Mouse (Mus musculus) MEL (cell line): ENCODE results near the gene Tor4a. TPM values are rescaled to one million over a fixed set of nuclear protein-coding genes. Genes with fewer than 3 reads are reported as not detected.

Experiments
- DNase-seq: peaks from one replicate; pipeline ENCODE4 v3.0.0; 2011; ENCODE audit warnings: low read depth, low spot score
- H3K27ac ChIP-seq: 2 replicates; pipeline ENCODE4 v1.5.1; 2012; ENCODE audit warnings: low read depth, mild to moderate bottlenecking, control low read depth, low read length, moderate library complexity; ENCODE audit not compliant: control insufficient read depth
- H3K27me3 ChIP-seq, 2 experiments: fragments of 150-350 bp in 1 of 2; sonication (generic) in 1 of 2; 2 replicates each; pipeline ENCODE4 v1.6.1; 2012; ENCODE audit warnings: low read length in 2 of 2, mild to moderate bottlenecking in 2 of 2, improper control_type of control experiment in 1 of 2, moderate library complexity in 1 of 2; ENCODE audit not compliant: insufficient read depth in 2 of 2, control insufficient read depth in 1 of 2
- H3K36me3 ChIP-seq, 2 experiments: 2 replicates each; pipeline ENCODE4 v1.6.1; 2012 to 2014; ENCODE audit warnings: low read length in 2 of 2, improper control_type of control experiment in 1 of 2, inconsistent platforms in 1 of 2, mild to moderate bottlenecking in 1 of 2; ENCODE audit not compliant: insufficient read depth in 2 of 2, control insufficient read depth in 1 of 2
- H3K4me1 ChIP-seq, 2 experiments: fragments of 150-350 bp in 1 of 2; sonication (generic) in 1 of 2; 2 replicates each; pipeline ENCODE4 v1.6.1; 2012; ENCODE audit warnings: low read length in 2 of 2, improper control_type of control experiment in 1 of 2, mild to moderate bottlenecking in 1 of 2; ENCODE audit not compliant: insufficient read depth in 2 of 2, control insufficient read depth in 1 of 2
- H3K4me3 ChIP-seq, 2 experiments: fragments of 150-350 bp in 1 of 2; sonication (generic) in 1 of 2; 2 replicates each; pipeline ENCODE4 v1.5.1; 2012; ENCODE audit warnings: low read depth in 2 of 2, low read length in 2 of 2, mild to moderate bottlenecking in 2 of 2, moderate library complexity in 2 of 2, control low read depth in 1 of 2, improper control_type of control experiment in 1 of 2; ENCODE audit not compliant: control insufficient read depth in 1 of 2, insufficient read depth in 1 of 2
- H3K79me2 ChIP-seq: 2 replicates; pipeline ENCODE4 v1.6.1; 2012; ENCODE audit warnings: mild to moderate bottlenecking, low read length, moderate library complexity; ENCODE audit not compliant: control insufficient read depth, poor library complexity, insufficient read depth
- H3K9ac ChIP-seq: 2 replicates; pipeline ENCODE4 v1.6.1; 2012; ENCODE audit warnings: low read depth, mild to moderate bottlenecking, control low read depth, low read length, moderate library complexity; ENCODE audit not compliant: control insufficient read depth, poor library complexity, severe bottlenecking
- H3K9me3 ChIP-seq: fragments of 150-350 bp; sonication (generic); replicated peaks from 2 replicates; pipeline ENCODE4 v1.6.1; 2012; ENCODE audit warnings: mild to moderate bottlenecking, low read length, improper control_type of control experiment, moderate library complexity; ENCODE audit not compliant: insufficient read depth
- BHLHE40 ChIP-seq: IDR thresholded peaks from 2 replicates; pipeline ENCODE4 v1.6.1; 2012; ENCODE audit warnings: low read depth, mild to moderate bottlenecking, inconsistent platforms, low read length, improper control_type of control experiment, borderline replicate concordance
- CHD1 ChIP-seq: IDR thresholded peaks from 2 replicates; pipeline ENCODE4 v1.6.1; 2012; ENCODE audit warnings: low read depth, mild to moderate bottlenecking, inconsistent platforms, low read length, improper control_type of control experiment
- EP300 ChIP-seq, 2 experiments: IDR thresholded peaks; 2 replicates each; pipeline ENCODE4 v1.6.1; 2011; ENCODE audit warnings: improper control_type of control experiment in 2 of 2, low read length in 2 of 2, low read depth in 1 of 2, mild to moderate bottlenecking in 1 of 2
- HCFC1 ChIP-seq: IDR thresholded peaks from 2 replicates; pipeline ENCODE4 v1.6.1; 2012; ENCODE audit warnings: low read depth, mild to moderate bottlenecking, inconsistent platforms, low read length, improper control_type of control experiment, moderate library complexity
- JUND ChIP-seq: IDR thresholded peaks from 2 replicates; pipeline ENCODE4 v1.6.1; 2011; ENCODE audit warnings: low read depth, mild to moderate bottlenecking, improper control_type of control experiment, low read length
- MAFK ChIP-seq: IDR thresholded peaks from 2 replicates; pipeline ENCODE4 v1.6.1; 2011; ENCODE audit warnings: low read depth, mild to moderate bottlenecking, low read length, improper control_type of control experiment, borderline replicate concordance
- MAX ChIP-seq: IDR thresholded peaks from 2 replicates; pipeline ENCODE4 v1.6.1; 2011; ENCODE audit warnings: low read length, improper control_type of control experiment
- MXI1 ChIP-seq: IDR thresholded peaks from 2 replicates; pipeline ENCODE4 v1.6.1; 2011; ENCODE audit warnings: mild to moderate bottlenecking, low read depth, low read length, improper control_type of control experiment
- MYB ChIP-seq: IDR thresholded peaks from 2 replicates; pipeline ENCODE4 v1.6.1; 2011; ENCODE audit warnings: mild to moderate bottlenecking, low read depth, low read length, improper control_type of control experiment
- MYC ChIP-seq: IDR thresholded peaks from 2 replicates; pipeline ENCODE4 v1.6.1; 2011; ENCODE audit warnings: low read depth, mild to moderate bottlenecking, low read length, improper control_type of control experiment, moderate library complexity
- NELFE ChIP-seq: IDR thresholded peaks from 2 replicates; pipeline ENCODE4 v1.6.1; 2011; ENCODE audit warnings: low read depth, low read length, improper control_type of control experiment
- NRF1 ChIP-seq: IDR thresholded peaks from 2 replicates; pipeline ENCODE4 v1.6.1; 2014; ENCODE audit warnings: low read depth, mild to moderate bottlenecking, inconsistent platforms, low read length, improper control_type of control experiment, moderate library complexity; ENCODE audit not compliant: poor library complexity, insufficient read depth, severe bottlenecking
- POLR2A ChIP-seq, 2 experiments: IDR thresholded peaks; 2 replicates each; pipeline ENCODE4 v1.6.1; 2011 to 2012; ENCODE audit warnings: low read length in 2 of 2, mild to moderate bottlenecking in 2 of 2, control low read depth in 1 of 2, improper control_type of control experiment in 1 of 2, low read depth in 1 of 2, moderate library complexity in 1 of 2; ENCODE audit not compliant: control insufficient read depth in 1 of 2, insufficient read depth in 1 of 2, poor library complexity in 1 of 2
- POLR2AphosphoS2 ChIP-seq: IDR thresholded peaks from 2 replicates; pipeline ENCODE4 v1.6.1; 2011; ENCODE audit warnings: low read length, improper control_type of control experiment
- POLR2AphosphoS5 ChIP-seq: IDR thresholded peaks from 2 replicates; pipeline ENCODE4 v1.6.1; 2012; ENCODE audit warnings: low read depth, borderline replicate concordance, mild to moderate bottlenecking, inconsistent platforms, low read length, moderate library complexity, mixed read lengths
- SMC3 ChIP-seq: IDR thresholded peaks from 2 replicates; pipeline ENCODE4 v1.6.1; 2011; ENCODE audit warnings: low read depth, low read length, improper control_type of control experiment
- TAL1 ChIP-seq: IDR thresholded peaks from 2 replicates; pipeline ENCODE4 v1.6.1; 2012; ENCODE audit warnings: mild to moderate bottlenecking, inconsistent platforms, low read length, moderate library complexity, mixed read lengths
- UBTF ChIP-seq: IDR thresholded peaks from 2 replicates; pipeline ENCODE4 v1.6.1; 2012; ENCODE audit warnings: low read depth, mild to moderate bottlenecking, inconsistent platforms, low read length, improper control_type of control experiment, moderate library complexity, borderline replicate concordance; ENCODE audit not compliant: insufficient read depth
- USF2 ChIP-seq, 2 experiments: IDR thresholded peaks; 2 replicates each; pipeline ENCODE4 v1.6.1; 2011 to 2012; ENCODE audit warnings: improper control_type of control experiment in 2 of 2, low read length in 2 of 2, borderline replicate concordance in 1 of 2, inconsistent platforms in 1 of 2, low read depth in 1 of 2, mild to moderate bottlenecking in 1 of 2; ENCODE audit not compliant: insufficient read depth in 1 of 2
- ZKSCAN1 ChIP-seq: IDR thresholded peaks from 2 replicates; pipeline ENCODE4 v1.6.1; 2012; ENCODE audit warnings: low read depth, mild to moderate bottlenecking, inconsistent platforms, low read length, improper control_type of control experiment, moderate library complexity
- polyA plus RNA-seq, 2 experiments: library from polyadenylated mRNA; stranded (reverse) in 1 of 2; unstranded in 1 of 2; fragments of >175 nt in 1 of 2; fragments of >200 nt in 1 of 2; gene quantifications; 2 replicates each; pipeline versions ENCODE4 v1.2.1 to v1.2.4; 2012; ENCODE audit warnings: low replicate concordance in 2 of 2, low read depth in 1 of 2; ENCODE audit not compliant: insufficient read length in 2 of 2, insufficient read depth in 1 of 2, missing spikeins in 1 of 2
- total RNA-seq: library from RNA; depleted of rRNA; stranded (reverse); fragments of 300-350 nt; gene quantifications from 2 replicates; pipeline ENCODE4 v1.2.3, GENCODE M21; 2012

Gene Tor4a
- total and polyA plus RNA-seq, 3 experiments: 9.1 to 13.7 TPM; not detected in 1

GRCm38 (mm10) chr2:25177076-25177475 lies 19.6 kb downstream of the Tor4a start:
- Histone ChIP-seq H3K9ac (no peak overlapping the region), H3K36me3 (peaks cover 0 to 11% of the 10 kb centered on the region in 2 experiments; a peak in 2 of 4 replicates), H3K27me3 (no peaks in the 10 kb centered on the region), H3K27ac (no peak overlapping the region), H3K9me3 (no peaks in the 10 kb centered on the region), H3K79me2 (peaks cover 7% of the 10 kb centered on the region), H3K4me1 (peaks cover 6 to 23% of the 10 kb centered on the region in 2 experiments), H3K4me3 (no peak overlapping the region)
- DNase-seq: no peak
- TF ChIP-seq BHLHE40: no peak
- TF ChIP-seq POLR2AphosphoS5: no peak
- no peak for TF ChIP-seq EP300 (IDR thresholded peaks at IDR 0.05; ENCODE audit: low read depth in 1 of 2, low read length in 2 of 2)
- TF ChIP-seq POLR2A (IDR thresholded peaks at IDR 0.05; ENCODE audit: control insufficient read depth in 1 of 2, insufficient read depth in 1 of 2, low read depth in 1 of 2, low read length in 2 of 2, poor library complexity in 1 of 2): no peak
- TF ChIP-seq CHD1: no peak
- TF ChIP-seq TAL1: no peak
- TF ChIP-seq MAX: no peak
- TF ChIP-seq NELFE: no peak
- no peak for TF ChIP-seq ZKSCAN1
- TF ChIP-seq JUND: no peak
- TF ChIP-seq MAFK: no peak
- TF ChIP-seq MYC: no peak
- TF ChIP-seq USF2 (IDR thresholded peaks at IDR 0.05; ENCODE audit: borderline replicate concordance in 1 of 2, insufficient read depth in 1 of 2, low read depth in 1 of 2, low read length in 2 of 2): no peak
- no peak for TF ChIP-seq SMC3
- TF ChIP-seq MXI1: no peak
- TF ChIP-seq NRF1: no peak
- no peak for TF ChIP-seq POLR2AphosphoS2
- no peak for TF ChIP-seq UBTF
- TF ChIP-seq MYB: no peak
- no peak for TF ChIP-seq HCFC1

DNA sequence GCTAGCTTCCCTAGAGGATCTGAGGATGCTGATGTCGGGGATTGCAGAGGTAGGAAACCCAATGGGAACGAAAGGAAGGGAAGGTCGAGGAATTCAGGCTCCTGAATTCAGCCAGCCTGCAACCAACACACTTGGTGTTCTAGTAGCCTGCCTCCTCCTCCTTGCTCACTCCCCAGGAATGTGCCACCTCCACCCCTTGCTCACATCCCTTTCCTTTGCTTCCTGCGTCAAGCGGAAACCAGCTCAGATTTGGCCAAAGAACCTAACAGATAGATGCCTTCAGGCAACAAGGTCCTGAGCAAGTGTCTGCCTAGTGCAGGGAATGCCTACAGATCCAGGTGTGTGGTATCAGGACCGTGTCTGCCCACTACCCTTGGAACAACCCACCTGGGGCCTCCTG lies 20.1 kb downstream of the Tor4a start:
- Histone ChIP-seq H3K9me3 (no peaks in the 10 kb centered on the region), H3K36me3 (peaks cover 0 to 11% of the 10 kb centered on the region in 2 experiments; a peak in 2 of 4 replicates), H3K4me3 (no peak overlapping the region), H3K4me1 (peaks cover 6 to 23% of the 10 kb centered on the region in 2 experiments), H3K27ac (no peak overlapping the region), H3K79me2 (peaks cover 3% of the 10 kb centered on the region; the same call in 1 of the 2 replicates), H3K9ac (no peak overlapping the region), H3K27me3 (no peaks in the 10 kb centered on the region)
- TF ChIP-seq UBTF (no peak), JUND (no peak), MYB (no peak)
- DNase-seq: no peak
